Mouse (Mus musculus): ENCODE measurements at regions not wholly inside any gene's neighbourhood (a gene's known extent, or its start where the extent isn't known, plus 50 kb on each side); places are given as distances from the start of the nearest gene placed in this dataset.

DNA sequence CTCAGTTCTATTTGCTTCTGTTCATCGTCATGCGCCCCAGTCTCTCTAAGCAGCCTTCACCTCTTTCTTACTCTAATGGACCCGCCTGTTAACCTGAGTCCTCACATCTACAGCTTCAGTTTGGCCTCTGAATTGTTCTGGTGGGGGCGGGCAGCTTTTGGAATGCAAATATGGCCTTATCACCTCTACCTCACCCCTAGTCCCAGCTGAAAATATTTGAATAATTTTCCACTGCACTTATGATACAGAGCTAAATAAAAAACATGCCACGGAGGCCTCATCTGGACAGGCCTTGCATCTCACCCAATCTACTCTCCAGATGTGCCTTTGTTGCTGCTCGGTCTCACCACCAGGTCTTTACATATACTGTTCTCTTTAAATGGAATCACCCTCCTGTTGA lies 82.5 kb upstream of the Rbms1 start:
- Histone ChIP-seq H3K27me3 (ENCODE audit: control insufficient read depth, insufficient read depth, low read length) (no peaks in the 10 kb centered on the region), H3K9ac (replicated peaks) (no peak overlapping the region), H3K27ac (no peak overlapping the region), H3K9me3 (ENCODE audit: control insufficient read depth, low read length) (no peaks in the 10 kb centered on the region), H3K36me3 (replicated peaks; ENCODE audit: control insufficient read depth, insufficient read depth, low read depth) (no peaks in the 10 kb centered on the region), H3K4me2 (ENCODE audit: low read depth) (no peak overlapping the region), H3K4me1 (replicated peaks; ENCODE audit: control insufficient read depth in 2 of 2, insufficient read depth in 2 of 2, low read length in 1 of 2) (no peaks in the 10 kb centered on the region), H3K4me3 (ENCODE audit: insufficient read depth in 1 of 2, low read depth in 2 of 2, low read length in 2 of 2) (no peak overlapping the region)
- 65% methylated on average over 6 of the region's 6 CpGs for WGBS (ENCODE audit: insufficient replicate concordance)
- TF ChIP-seq CTCF (IDR thresholded peaks at IDR 0.05; ENCODE audit: low read depth) (no peak), EP300 (IDR thresholded peaks at IDR 0.05; ENCODE audit: low read depth) (no peak)
- ATAC-seq (ENCODE audit: insufficient read depth) (no peak), DNase-seq (ENCODE audit: low read depth in 3 of 3, low spot score in 3 of 3) (no peak)

- no peaks in the 10 kb centered on the region for H3K9me3 ChIP-seq (ENCODE audit: control insufficient read depth, low read length)
- 65% methylated on average over 1 of the region's 1 CpGs for WGBS (ENCODE audit: insufficient replicate concordance)
- H3K36me3 ChIP-seq (replicated peaks; ENCODE audit: control insufficient read depth, insufficient read depth, low read depth): no peaks in the 10 kb centered on the region
- no peaks in the 10 kb centered on the region for H3K27me3 ChIP-seq (ENCODE audit: control insufficient read depth, insufficient read depth, low read length)
- H3K9ac ChIP-seq (replicated peaks): no peak overlapping the region
- no peak overlapping the region for H3K4me2 ChIP-seq (ENCODE audit: low read depth)
- no peaks in the 10 kb centered on the region for H3K4me1 ChIP-seq (replicated peaks; ENCODE audit: control insufficient read depth in 2 of 2, insufficient read depth in 2 of 2, low read length in 1 of 2)
- ATAC-seq (ENCODE audit: insufficient read depth) (no peak), DNase-seq (ENCODE audit: low read depth in 3 of 3, low spot score in 3 of 3) (no peak)
- H3K4me3 ChIP-seq (ENCODE audit: insufficient read depth in 1 of 2, low read depth in 2 of 2, low read length in 2 of 2): no peak overlapping the region
- TF ChIP-seq CTCF (IDR thresholded peaks at IDR 0.05; ENCODE audit: low read depth) (no peak), EP300 (IDR thresholded peaks at IDR 0.05; ENCODE audit: low read depth) (no peak)
- no peak overlapping the region for H3K27ac ChIP-seq
These were observed 69.9 kb upstream of the Rbms1 start for GRCm38 (mm10) chr2:61032920-61033319.

GRCm38 (mm10) chr2:61029706-61030105 lies 66.7 kb upstream of the Rbms1 start:
- Histone ChIP-seq H3K27ac (no peak overlapping the region), H3K4me2 (ENCODE audit: low read depth) (no peak overlapping the region), H3K9ac (replicated peaks) (no peak overlapping the region), H3K36me3 (replicated peaks; ENCODE audit: control insufficient read depth, insufficient read depth, low read depth) (no peaks in the 10 kb centered on the region), H3K9me3 (ENCODE audit: control insufficient read depth, low read length) (no peaks in the 10 kb centered on the region), H3K4me1 (replicated peaks; ENCODE audit: control insufficient read depth in 2 of 2, insufficient read depth in 2 of 2, low read length in 1 of 2) (no peaks in the 10 kb centered on the region), H3K4me3 (ENCODE audit: insufficient read depth in 1 of 2, low read depth in 2 of 2, low read length in 2 of 2) (no peak overlapping the region), H3K27me3 (ENCODE audit: control insufficient read depth, insufficient read depth, low read length) (no peaks in the 10 kb centered on the region)
- DNase-seq (ENCODE audit: low read depth in 3 of 3, low spot score in 3 of 3): no peak
- ATAC-seq (ENCODE audit: insufficient read depth): no peak
- WGBS (ENCODE audit: insufficient replicate concordance): 93% methylated on average over 2 of the region's 2 CpGs
- TF ChIP-seq CTCF (IDR thresholded peaks at IDR 0.05; ENCODE audit: low read depth) (no peak), EP300 (IDR thresholded peaks at IDR 0.05; ENCODE audit: low read depth) (no peak)

DNA sequence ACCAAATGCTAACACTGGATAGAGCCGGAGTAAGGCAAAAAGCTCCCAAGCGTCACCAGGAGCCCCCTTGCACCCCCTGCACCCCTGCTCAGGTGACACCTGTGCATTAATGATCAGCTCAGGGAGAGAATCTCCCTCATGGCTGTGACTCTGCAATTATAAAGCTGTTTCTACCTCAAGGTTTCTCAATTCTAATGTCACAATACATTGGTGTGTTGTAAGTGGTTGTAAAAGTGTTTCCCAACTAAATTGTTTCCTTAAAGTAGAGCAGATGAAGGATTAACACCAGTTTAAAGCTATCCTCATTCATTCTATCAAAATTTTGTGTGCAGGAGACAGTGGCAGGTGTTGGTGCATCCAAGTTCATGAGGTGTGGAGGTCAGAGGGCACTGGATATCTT lies 65.6 kb upstream of the Rbms1 start:
- no peaks in the 10 kb centered on the region for H3K27me3 ChIP-seq (ENCODE audit: control insufficient read depth, insufficient read depth, low read length)
- TF ChIP-seq CTCF (IDR thresholded peaks at IDR 0.05; ENCODE audit: low read depth) (no peak), EP300 (IDR thresholded peaks at IDR 0.05; ENCODE audit: low read depth) (no peak)
- no peaks in the 10 kb centered on the region for H3K36me3 ChIP-seq (replicated peaks; ENCODE audit: control insufficient read depth, insufficient read depth, low read depth)
- H3K4me3 ChIP-seq (ENCODE audit: insufficient read depth in 1 of 2, low read depth in 2 of 2, low read length in 2 of 2): no peak overlapping the region
- no peaks in the 10 kb centered on the region for H3K9me3 ChIP-seq (ENCODE audit: control insufficient read depth, low read length)
- no peak overlapping the region for H3K4me2 ChIP-seq (ENCODE audit: low read depth)
- H3K27ac ChIP-seq: no peak overlapping the region
- no peaks in the 10 kb centered on the region for H3K4me1 ChIP-seq (replicated peaks; ENCODE audit: control insufficient read depth in 2 of 2, insufficient read depth in 2 of 2, low read length in 1 of 2)
- H3K9ac ChIP-seq (replicated peaks): no peak overlapping the region
- no peak for DNase-seq (ENCODE audit: low read depth in 3 of 3, low spot score in 3 of 3)
- no peak for ATAC-seq (ENCODE audit: insufficient read depth)
- WGBS (ENCODE audit: insufficient replicate concordance): 55% methylated on average over 2 of the region's 2 CpGs

GRCm38 (mm10) chr2:61027686-61028085 lies 64.7 kb upstream of the Rbms1 start:
- Histone ChIP-seq H3K4me3 (ENCODE audit: insufficient read depth in 1 of 2, low read depth in 2 of 2, low read length in 2 of 2) (no peak overlapping the region), H3K4me1 (replicated peaks; ENCODE audit: control insufficient read depth in 2 of 2, insufficient read depth in 2 of 2, low read length in 1 of 2) (no peaks in the 10 kb centered on the region), H3K36me3 (replicated peaks; ENCODE audit: control insufficient read depth, insufficient read depth, low read depth) (no peaks in the 10 kb centered on the region), H3K27ac (no peak overlapping the region), H3K9me3 (ENCODE audit: control insufficient read depth, low read length) (no peaks in the 10 kb centered on the region), H3K27me3 (ENCODE audit: control insufficient read depth, insufficient read depth, low read length) (no peaks in the 10 kb centered on the region), H3K4me2 (ENCODE audit: low read depth) (no peak overlapping the region), H3K9ac (replicated peaks) (no peak overlapping the region)
- no peak for DNase-seq (ENCODE audit: low read depth in 3 of 3, low spot score in 3 of 3)
- no peak for TF ChIP-seq EP300 (IDR thresholded peaks at IDR 0.05; ENCODE audit: low read depth)
- TF ChIP-seq CTCF (IDR thresholded peaks at IDR 0.05; ENCODE audit: low read depth): no peak
- WGBS (ENCODE audit: insufficient replicate concordance): 68% methylated on average over 4 of the region's 4 CpGs
- ATAC-seq (ENCODE audit: insufficient read depth): no peak
